Mouse (Mus musculus) heart, embryonic 10.5 days (tissue): Measurements from ENCODE around the gene Ilf3. TPM values are rescaled to one million over a fixed set of nuclear protein-coding genes. Genes with fewer than 3 reads are reported as not detected.

ENCODE experiments used
- DNase-seq: peaks from one replicate; pipeline ENCODE4 v3.0.0-alpha.2; 2017; ENCODE audit warnings: low spot score
- H3K27ac ChIP-seq: fragments of 300-500 bp; sonication (generic); 2 replicates; pipeline ENCODE4 v1.5.1; 2016; ENCODE audit warnings: mild to moderate bottlenecking
- H3K27me3 ChIP-seq: fragments of 300-500 bp; sonication (generic); 2 replicates; pipeline ENCODE4 v1.6.1; 2016; ENCODE audit warnings: mild to moderate bottlenecking; ENCODE audit not compliant: poor library complexity, insufficient read depth, severe bottlenecking
- H3K36me3 ChIP-seq: fragments of 300-500 bp; sonication (generic); 2 replicates; pipeline ENCODE4 v1.6.1; 2016; ENCODE audit warnings: mild to moderate bottlenecking, moderate library complexity
- H3K4me1 ChIP-seq: fragments of 300-500 bp; sonication (generic); 2 replicates; pipeline ENCODE4 v1.6.1; 2016; ENCODE audit warnings: mild to moderate bottlenecking
- H3K4me3 ChIP-seq: fragments of 300-500 bp; sonication (generic); 2 replicates; pipeline ENCODE4 v1.5.1; 2016; ENCODE audit warnings: mild to moderate bottlenecking, moderate library complexity
- H3K9me3 ChIP-seq: fragments of 300-500 bp; sonication (generic); 2 replicates; pipeline ENCODE4 v1.6.1; 2016; ENCODE audit warnings: mild to moderate bottlenecking, moderate library complexity
- WGBS: fragments of 180-500 bp; shearing (Covaris S2); methylation state at CpG from one replicate; pipeline ENCODE4 v1.1.7; 2016; 5-methylcytosine and 5-hydroxymethylcytosine counted together
- polyA plus RNA-seq: library from polyadenylated mRNA; unstranded; fragments of >200 nt; fragmentation: Nextera tagmentation; extraction: Ambion mirVana; gene quantifications from 2 replicates; pipeline ENCODE4 v1.2.1, GENCODE M21; 2016

The Ilf3 gene
- polyA plus RNA-seq, 1 experiment from 2014 or later, result 197 TPM

GRCm38 (mm10) chr9:21383966-21384365 is 16.3 kb downstream of the Ilf3 start:
- no peak overlapping the region for H3K4me3 ChIP-seq
- H3K27me3 ChIP-seq, result no peaks in the 10 kb centered on the region
- no peak overlapping the region for H3K27ac ChIP-seq
- H3K9me3 ChIP-seq, result no peaks in the 10 kb centered on the region
- no peak for DNase-seq
- H3K4me1 ChIP-seq, result peaks cover 22% of the 10 kb centered on the region
- H3K36me3 ChIP-seq, result peaks cover 29% of the 10 kb centered on the region

DNA sequence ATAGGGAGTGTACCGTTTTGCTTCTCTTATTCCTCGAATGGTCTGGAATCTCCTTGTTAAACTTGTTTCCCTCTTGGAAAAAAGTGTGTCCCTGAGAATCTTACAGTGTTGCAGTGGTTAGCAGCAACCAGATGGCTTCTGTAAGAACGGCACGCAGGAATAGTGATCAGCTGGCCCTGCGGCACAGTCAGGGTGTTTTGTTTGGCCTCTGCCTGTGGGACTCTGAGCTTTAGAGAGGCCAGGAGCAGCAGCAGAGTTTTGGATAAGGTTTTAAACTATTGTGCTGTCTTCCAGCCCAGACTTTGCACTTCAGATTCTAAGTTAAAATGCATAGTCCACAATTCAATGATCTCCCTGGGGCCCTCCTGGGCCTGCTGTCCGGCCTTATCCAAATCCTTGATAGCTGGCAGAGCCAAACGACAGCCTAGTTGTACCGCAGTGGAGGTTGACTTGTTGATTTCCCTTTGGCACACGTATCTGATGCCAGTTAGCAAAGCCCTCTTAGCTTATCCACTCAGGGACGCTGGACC is 25.0 kb downstream of the Ilf3 start:
- no peak for DNase-seq
- H3K27ac ChIP-seq, result no peak overlapping the region
- 89% methylated on average over 10 of the region's 10 CpGs for WGBS
- H3K4me3 ChIP-seq, result no peak overlapping the region
- H3K9me3 ChIP-seq, result no peaks in the 10 kb centered on the region
- no peaks in the 10 kb centered on the region for H3K27me3 ChIP-seq
- H3K4me1 ChIP-seq, result no peaks in the 10 kb centered on the region
- peaks cover 95% of the 10 kb centered on the region for H3K36me3 ChIP-seq

DNA sequence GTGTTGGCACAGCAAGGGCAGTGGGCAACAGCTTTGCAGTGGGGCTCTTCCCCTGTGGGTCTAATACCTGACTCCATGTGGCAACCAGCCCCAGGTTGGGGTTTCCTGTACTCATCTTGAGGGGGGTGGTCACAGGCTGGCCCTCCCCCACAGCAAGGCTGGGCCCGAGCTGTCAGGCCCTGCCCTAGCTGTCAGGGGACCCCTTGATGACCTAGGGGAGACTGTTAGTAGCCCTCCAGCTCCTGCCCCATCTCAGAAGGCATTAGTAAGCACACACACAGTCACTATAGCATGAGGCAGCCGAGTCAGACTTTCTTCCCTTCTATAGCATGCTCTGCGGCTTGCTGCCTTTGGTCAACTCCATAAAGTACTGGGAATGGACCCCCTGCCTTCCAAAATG is 28.0 kb downstream of the Ilf3 start:
- no peaks in the 10 kb centered on the region for H3K27me3 ChIP-seq
- peaks cover 97% of the 10 kb centered on the region for H3K36me3 ChIP-seq
- 88% methylated on average over 3 of the region's 3 CpGs for WGBS
- no peak overlapping the region for H3K4me3 ChIP-seq
- H3K9me3 ChIP-seq, result no peaks in the 10 kb centered on the region
- H3K4me1 ChIP-seq, result no peaks in the 10 kb centered on the region
- no peak overlapping the region for H3K27ac ChIP-seq
- no peak for DNase-seq

- no peak for DNase-seq
- no peaks in the 10 kb centered on the region for H3K27me3 ChIP-seq
- H3K4me1 ChIP-seq, result 0 out of 2 replicates have a peak, but pooled peaks cover under 1% of the 10 kb centered on the region
- H3K36me3 ChIP-seq, result peaks cover 98% of the 10 kb centered on the region
- H3K4me3 ChIP-seq, result no peak overlapping the region
- no peaks in the 10 kb centered on the region for H3K9me3 ChIP-seq
- no peak overlapping the region for H3K27ac ChIP-seq
- WGBS, result 87% methylated on average over 3 of the region's 3 CpGs
Observed at GRCm38 (mm10) chr9:21397170-21397569, 29.5 kb downstream of the Ilf3 start.

GRCm38 (mm10) chr9:21401042-21401441 is 33.4 kb downstream of the Ilf3 start:
- 96% methylated on average over 9 of the region's 9 CpGs for WGBS
- H3K27me3 ChIP-seq, result no peaks in the 10 kb centered on the region

GRCm38 (mm10) chr9:21402764-21403253 is 35.1 kb downstream of the Ilf3 start:
- WGBS, result 68% methylated on average over 11 of the region's 11 CpGs
- Histone ChIP-seq H3K36me3 (peaks cover 94% of the 10 kb centered on the region), H3K27ac (no peak overlapping the region), H3K9me3 (no peaks in the 10 kb centered on the region), H3K27me3 (no peaks in the 10 kb centered on the region), H3K4me1 (peaks cover 10% of the 10 kb centered on the region), H3K4me3 (no peak overlapping the region)
- no peak for DNase-seq

More at GRCm38 (mm10) chr9:21401042-21401441, 33.4 kb downstream of the Ilf3 start:
- no peak overlapping the region for H3K4me3 ChIP-seq
- no peaks in the 10 kb centered on the region for H3K9me3 ChIP-seq
- H3K27ac ChIP-seq, result no peak overlapping the region
- H3K4me1 ChIP-seq, result peaks cover 10% of the 10 kb centered on the region
- no peak for DNase-seq
- peaks cover 98% of the 10 kb centered on the region for H3K36me3 ChIP-seq

DNA sequence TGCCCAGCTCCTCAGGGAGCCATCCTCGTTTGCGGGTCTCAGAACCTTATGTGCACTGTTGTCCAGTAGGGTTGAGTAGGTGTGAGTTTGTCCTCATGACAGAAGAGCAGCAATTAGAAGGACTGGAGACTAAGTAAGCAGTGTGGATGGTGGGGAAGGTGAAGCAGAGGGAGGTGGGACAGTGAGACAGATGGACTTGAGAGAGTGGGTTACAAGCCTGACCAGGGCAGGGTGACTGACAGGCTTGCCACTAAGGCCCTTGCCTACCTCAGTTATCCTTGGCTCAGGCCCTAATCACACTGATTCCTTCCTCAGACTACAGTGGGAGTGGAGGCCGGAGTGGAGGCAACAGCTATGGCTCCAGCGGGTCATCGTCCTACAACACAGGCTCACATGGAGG is 36.1 kb downstream of the Ilf3 start:
- no peaks in the 10 kb centered on the region for H3K27me3 ChIP-seq
- DNase-seq, result no peak
- H3K27ac ChIP-seq, result no peak overlapping the region
- H3K9me3 ChIP-seq, result no peaks in the 10 kb centered on the region
- peaks cover 10% of the 10 kb centered on the region for H3K4me1 ChIP-seq
- WGBS, result 95% methylated on average over 5 of the region's 5 CpGs
- no peak overlapping the region for H3K4me3 ChIP-seq
- peaks cover 86% of the 10 kb centered on the region for H3K36me3 ChIP-seq

DNA sequence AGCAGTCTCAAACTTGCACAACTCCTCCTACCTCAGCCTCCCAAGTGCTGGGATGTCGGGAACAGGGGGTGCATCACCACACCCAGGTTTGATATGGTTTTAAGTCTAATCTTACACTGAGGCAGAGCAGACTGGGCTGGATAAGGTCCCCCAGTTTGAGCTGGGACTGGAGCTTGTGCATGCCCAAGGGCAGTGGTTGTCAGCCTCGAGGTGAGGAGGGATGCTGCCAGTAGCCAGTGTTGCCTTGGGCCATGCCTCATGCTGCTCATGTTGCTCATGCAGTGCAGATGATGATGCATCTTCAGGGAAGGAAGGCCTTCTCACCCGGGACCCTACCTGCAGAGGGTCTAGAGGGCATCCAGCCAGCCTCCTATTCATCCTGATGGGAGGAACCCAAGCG is 37.9 kb downstream of the Ilf3 start:
- Histone ChIP-seq H3K27ac (no peak overlapping the region), H3K27me3 (no peaks in the 10 kb centered on the region), H3K4me1 (peaks cover 10% of the 10 kb centered on the region), H3K9me3 (no peaks in the 10 kb centered on the region), H3K4me3 (no peak overlapping the region), H3K36me3 (peaks cover 68% of the 10 kb centered on the region)
- 59% methylated on average over 4 of the region's 4 CpGs for WGBS
- no peak for DNase-seq

DNA sequence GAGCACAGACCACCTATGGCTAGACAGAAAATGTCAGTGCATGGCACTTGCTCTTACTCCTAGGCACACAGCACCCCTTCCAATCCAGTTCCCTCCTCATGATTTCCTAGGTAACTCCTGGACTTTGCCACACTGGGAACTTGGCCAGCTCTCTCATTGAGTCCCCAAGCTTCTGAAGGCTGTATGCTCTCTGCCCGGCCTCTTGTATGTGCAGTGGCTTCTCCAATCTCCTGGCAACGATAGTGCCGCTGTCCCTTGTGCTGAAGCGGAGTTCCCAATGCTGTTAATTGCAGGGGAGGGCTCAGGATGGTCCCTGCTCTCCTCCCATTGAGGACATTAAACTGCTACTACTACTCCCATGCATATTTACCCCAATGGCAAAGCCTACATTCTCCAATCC is 40.3 kb downstream of the Ilf3 start:
- WGBS, result 18% methylated on average over 4 of the region's 4 CpGs
- no peaks in the 10 kb centered on the region for H3K27me3 ChIP-seq
- peaks cover 45% of the 10 kb centered on the region for H3K36me3 ChIP-seq
- H3K4me3 ChIP-seq, result no peak overlapping the region
- no peak overlapping the region for H3K27ac ChIP-seq
- H3K4me1 ChIP-seq, result peaks cover 13% of the 10 kb centered on the region
- H3K9me3 ChIP-seq, result no peaks in the 10 kb centered on the region
- no peak for DNase-seq

GRCm38 (mm10) chr9:21408624-21409023 is 41.0 kb downstream of the Ilf3 start:
- no peak overlapping the region for H3K27ac ChIP-seq

DNA sequence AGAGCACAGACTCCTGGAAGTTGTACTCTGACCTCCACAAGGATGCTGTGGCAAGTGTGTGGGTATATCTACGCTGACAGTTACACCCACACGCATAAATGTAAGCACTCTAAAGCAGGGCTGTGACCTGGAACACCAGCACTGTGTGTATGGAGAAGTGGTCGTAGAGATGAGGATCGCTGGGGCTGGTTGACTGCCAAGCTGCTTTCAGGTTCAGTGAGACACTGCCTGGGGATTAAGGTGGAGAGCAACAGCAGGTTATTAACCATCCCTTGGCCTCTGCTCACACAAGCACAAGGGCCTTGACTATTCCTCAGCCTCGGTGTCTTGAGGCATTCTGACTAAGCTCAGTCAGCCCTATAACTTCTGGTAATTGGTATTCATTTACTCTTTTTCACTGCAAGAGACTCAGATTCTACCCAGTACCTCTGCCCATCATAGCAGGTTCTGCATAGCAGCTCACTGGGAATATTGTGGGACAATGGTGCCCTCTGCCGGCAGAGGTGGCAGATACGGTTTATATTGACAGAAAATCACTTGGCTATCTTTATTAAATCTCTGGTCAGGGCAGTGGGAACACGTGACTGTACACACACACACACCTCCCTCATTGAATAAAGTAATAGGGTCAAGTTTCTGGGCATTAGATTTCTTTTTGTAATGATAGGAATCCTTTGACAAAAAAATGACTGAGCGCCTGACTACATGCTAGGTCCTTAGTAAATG is 42.1 kb downstream of the Ilf3 start:
- WGBS, result 36% methylated on average over 9 of the region's 9 CpGs

More at GRCm38 (mm10) chr9:21408624-21409023, 41.0 kb downstream of the Ilf3 start:
- 72% methylated on average over 7 of the region's 7 CpGs for WGBS
- no peaks in the 10 kb centered on the region for H3K9me3 ChIP-seq
- H3K4me3 ChIP-seq, result no peak overlapping the region
- DNase-seq, result no peak
- H3K36me3 ChIP-seq, result peaks cover 38% of the 10 kb centered on the region
- H3K27me3 ChIP-seq, result no peaks in the 10 kb centered on the region
- peaks cover 11% of the 10 kb centered on the region for H3K4me1 ChIP-seq

GRCm38 (mm10) chr9:21411669-21412550 is 44.2 kb downstream of the Ilf3 start, which contains the start of gene Qtrt1:
TSS of gene Qtrt1 (plus strand) at chr9:21411837.
- peak within 1 kb of the TSS; percentile 83 for H3K4me3 ChIP-seq
- H3K27me3 ChIP-seq, result no peaks in the 10 kb centered on the region
- 1% methylated on average over 53 of the region's 53 CpGs for WGBS
- peak; percentile 96 for DNase-seq
- peaks cover 11% of the 10 kb centered on the region for H3K4me1 ChIP-seq
- H3K36me3 ChIP-seq, result peaks cover 27% of the 10 kb centered on the region
- H3K9me3 ChIP-seq, result no peaks in the 10 kb centered on the region
- H3K27ac ChIP-seq, result peak within 1 kb of the TSS; percentile 89

More for the DNA sequence above, 42.1 kb downstream of the Ilf3 start:
- no peaks in the 10 kb centered on the region for H3K9me3 ChIP-seq
- H3K4me1 ChIP-seq, result peaks cover 11% of the 10 kb centered on the region
- H3K4me3 ChIP-seq, result no peak overlapping the region
- peak; percentile 88 for DNase-seq
- H3K27ac ChIP-seq, result no peak overlapping the region
- H3K36me3 ChIP-seq, result peaks cover 34% of the 10 kb centered on the region
- H3K27me3 ChIP-seq, result no peaks in the 10 kb centered on the region

- no peak for DNase-seq
- peaks cover 73% of the 10 kb centered on the region for H3K36me3 ChIP-seq
- 98% methylated on average over 2 of the region's 2 CpGs for WGBS
- H3K27me3 ChIP-seq, result no peaks in the 10 kb centered on the region
- no peak overlapping the region for H3K27ac ChIP-seq
- H3K9me3 ChIP-seq, result no peaks in the 10 kb centered on the region
- no peaks in the 10 kb centered on the region for H3K4me1 ChIP-seq
- H3K4me3 ChIP-seq, result no peak overlapping the region
Observed at GRCm38 (mm10) chr9:21417866-21418265, 50.2 kb downstream of the Ilf3 start.
